Mouse (Mus musculus): ENCODE measurements around the gene Med16. TPM values are rescaled to one million over a fixed set of nuclear protein-coding genes. Genes with fewer than 3 reads are reported as not detected.
A peak's percentile ranks its signal among the peaks of the same experiment; 100 is the strongest.

The Med16 gene
- total and polyA plus RNA-seq, 3 experiments = 10.4 to 49.4 (median 12.0) TPM

- TF ChIP-seq GATA1 (IDR thresholded peaks at IDR 0.05; ENCODE audit: borderline replicate concordance, low read length) (no peak), GATA2 (IDR thresholded peaks at IDR 0.05; ENCODE audit: borderline replicate concordance, low read depth, low read length) (no peak)
- Histone ChIP-seq H3K36me3 (replicated peaks) (peaks cover 89% of the 10 kb centered on the region), H3K4me3 (ENCODE audit: low read depth, low read length) (no peak overlapping the region), H3K9me3 (replicated peaks) (no peaks in the 10 kb centered on the region), H3K4me1 (ENCODE audit: insufficient read depth, low read depth, low read length) (peaks cover 50% of the 10 kb centered on the region), H3K27me3 (ENCODE audit: insufficient read depth, low read length) (no peaks in the 10 kb centered on the region)
- ATAC-seq (ENCODE audit: extremely low read depth, insufficient number of reproducible peaks, low FRiP score, poor library complexity, severe bottlenecking) (no peak), DNase-seq (ENCODE audit: low spot score) (no peak)
These were observed 41.1 kb upstream of the Med16 start for GRCm38 (mm10) chr10:79949873-79950272.

DNA sequence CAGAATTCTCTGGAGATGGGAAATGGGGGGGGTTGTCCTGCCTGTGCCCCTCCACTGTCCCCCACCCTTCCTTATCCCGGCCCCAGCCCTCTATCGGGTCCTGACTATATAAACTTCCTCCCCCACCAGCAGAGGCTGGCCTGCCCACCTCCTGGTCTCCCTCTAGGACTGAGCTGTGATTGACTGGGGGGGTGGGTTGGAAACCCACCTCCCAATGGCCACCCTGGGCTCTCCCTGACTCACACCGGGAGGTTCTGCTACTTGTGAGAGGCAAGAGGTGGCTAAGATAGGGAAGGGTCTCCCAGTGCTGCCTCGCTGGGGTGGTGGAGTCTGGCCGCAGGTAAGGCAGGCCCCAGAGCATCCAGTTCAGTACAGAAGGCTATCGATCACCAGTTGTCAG lies 38.8 kb upstream of the Med16 start:
- Histone ChIP-seq H3K27me3 (ENCODE audit: insufficient read depth, low read length) (no peaks in the 10 kb centered on the region), H3K9me3 (replicated peaks) (no peaks in the 10 kb centered on the region), H3K4me1 (ENCODE audit: insufficient read depth, low read depth, low read length) (peaks cover 64% of the 10 kb centered on the region), H3K4me3 (ENCODE audit: low read depth, low read length) (no peak overlapping the region), H3K36me3 (replicated peaks) (peaks cover 95% of the 10 kb centered on the region)
- no peak for DNase-seq (ENCODE audit: low spot score)
- TF ChIP-seq GATA1 (IDR thresholded peaks at IDR 0.05; ENCODE audit: borderline replicate concordance, low read length) (no peak), TAL1 (conservative IDR thresholded peaks at IDR 0.05; ENCODE audit: low read depth, low read length) (no peak)
- ATAC-seq (ENCODE audit: extremely low read depth, insufficient number of reproducible peaks, low FRiP score, poor library complexity, severe bottlenecking) = no peak

- no peaks in the 10 kb centered on the region for H3K9me3 ChIP-seq (replicated peaks)
- H3K36me3 ChIP-seq (replicated peaks) = peaks cover 98% of the 10 kb centered on the region
- ATAC-seq (ENCODE audit: extremely low read depth, insufficient number of reproducible peaks, low FRiP score, poor library complexity, severe bottlenecking) (peak; percentile 52; the same call in 1 of the 2 replicates), DNase-seq (ENCODE audit: low spot score) (peak; percentile 65)
- TF ChIP-seq CTCF (IDR thresholded peaks at IDR 0.05; ENCODE audit: low read depth, low read length) (no peak), GATA2 (IDR thresholded peaks at IDR 0.05; ENCODE audit: borderline replicate concordance, low read depth, low read length) (no peak), GATA1 (IDR thresholded peaks at IDR 0.05; ENCODE audit: borderline replicate concordance, low read length) (no peak), TAL1 (conservative IDR thresholded peaks at IDR 0.05; ENCODE audit: low read depth, low read length) (no peak), POLR2AphosphoS5 (IDR thresholded peaks at IDR 0.05; ENCODE audit: insufficient replicate concordance, low read depth, low read length) (no peak)
- peak overlapping the region; percentile 62; the same call in 1 of the 2 replicates for H3K4me3 ChIP-seq (ENCODE audit: low read depth, low read length)
- peaks cover 71% of the 10 kb centered on the region for H3K4me1 ChIP-seq (ENCODE audit: insufficient read depth, low read depth, low read length)
- H3K27me3 ChIP-seq (ENCODE audit: insufficient read depth, low read length) = no peaks in the 10 kb centered on the region
These were observed 38.1 kb upstream of the Med16 start for GRCm38 (mm10) chr10:79946752-79947322.

DNA sequence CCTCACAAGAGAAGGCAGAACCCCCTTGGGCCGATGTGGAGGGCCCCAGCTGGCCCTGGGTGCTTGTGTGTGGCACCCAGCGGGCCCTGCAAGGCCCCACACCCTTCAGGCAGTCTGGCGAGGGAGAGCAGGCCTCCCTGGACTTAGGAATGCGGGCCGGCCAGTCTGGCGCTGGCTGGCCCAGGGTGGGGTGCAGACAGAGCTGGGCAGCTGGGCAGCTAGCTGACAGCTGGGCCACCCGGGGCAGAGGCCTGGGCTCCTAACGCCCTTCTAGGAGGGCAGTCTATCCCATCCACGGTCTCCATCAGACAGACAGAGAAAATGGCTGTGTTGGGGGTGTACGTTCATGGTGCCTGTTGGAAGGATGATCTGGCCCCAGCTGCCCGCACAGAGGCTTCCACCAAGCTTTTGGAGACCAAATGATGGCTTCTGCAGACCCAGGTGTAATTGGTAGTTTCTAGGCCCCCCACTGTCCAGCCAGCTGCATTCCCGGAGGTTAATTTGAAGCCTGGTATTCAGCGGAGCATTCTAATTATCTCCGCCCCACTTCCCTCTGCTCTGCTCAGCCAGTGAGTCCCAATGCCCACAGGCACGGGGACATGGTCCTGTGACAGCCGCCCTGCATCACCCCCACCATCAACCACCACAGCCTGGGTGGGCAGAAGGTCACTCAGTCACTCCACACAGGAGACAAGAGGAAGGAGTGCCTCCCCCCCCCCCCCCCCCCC lies 36.9 kb upstream of the Med16 start:
- H3K4me3 ChIP-seq (ENCODE audit: low read depth, low read length) = peak overlapping the region; percentile 62; the same call in 1 of the 2 replicates
- peaks cover 98% of the 10 kb centered on the region for H3K36me3 ChIP-seq (replicated peaks)
- TF ChIP-seq CTCF (IDR thresholded peaks at IDR 0.05; ENCODE audit: low read depth, low read length) (no peak), TAL1 (conservative IDR thresholded peaks at IDR 0.05; ENCODE audit: low read depth, low read length) (no peak)
- DNase-seq (ENCODE audit: low spot score) (peak; percentile 45), ATAC-seq (ENCODE audit: extremely low read depth, insufficient number of reproducible peaks, low FRiP score, poor library complexity, severe bottlenecking) (0 out of 2 replicates have a peak, but pooled peaks have one; percentile 18)
- no peaks in the 10 kb centered on the region for H3K9me3 ChIP-seq (replicated peaks)
- peaks cover 82% of the 10 kb centered on the region for H3K4me1 ChIP-seq (ENCODE audit: insufficient read depth, low read depth, low read length)
- H3K27me3 ChIP-seq (ENCODE audit: insufficient read depth, low read length) = no peaks in the 10 kb centered on the region

DNA sequence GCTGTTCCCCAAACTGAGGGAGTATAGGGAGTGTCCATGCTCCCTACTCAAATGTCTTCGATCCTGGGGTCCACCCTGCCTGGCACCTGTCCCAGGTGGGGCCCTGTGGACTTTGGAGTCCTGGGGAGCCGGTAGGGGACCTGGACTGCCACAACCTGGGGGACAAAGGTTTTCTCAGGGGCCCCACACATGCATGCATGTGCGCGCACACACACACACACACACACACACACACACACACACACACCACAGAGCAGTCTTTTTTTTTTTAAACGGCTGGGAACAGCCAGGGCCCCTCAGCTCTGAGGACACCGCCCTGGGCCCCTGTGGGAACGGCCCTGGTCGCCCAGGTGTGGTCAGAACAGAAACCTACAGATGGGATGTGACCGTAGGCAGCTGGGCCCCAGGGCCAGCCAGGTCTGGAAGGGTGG lies 34.8 kb upstream of the Med16 start:
- ATAC-seq (ENCODE audit: extremely low read depth, insufficient number of reproducible peaks, low FRiP score, poor library complexity, severe bottlenecking) = no peak
- no peak for DNase-seq (ENCODE audit: low spot score)
- H3K4me3 ChIP-seq (ENCODE audit: low read depth, low read length) = peak overlapping the region; percentile 48; the same call in 1 of the 2 replicates
- TF ChIP-seq POLR2AphosphoS5 (IDR thresholded peaks at IDR 0.05; ENCODE audit: insufficient replicate concordance, low read depth, low read length) = no peak
- no peak for TF ChIP-seq GATA1 (IDR thresholded peaks at IDR 0.05; ENCODE audit: borderline replicate concordance, low read length)
- no peak for TF ChIP-seq GATA2 (IDR thresholded peaks at IDR 0.05; ENCODE audit: borderline replicate concordance, low read depth, low read length)
- no peak for TF ChIP-seq TAL1 (conservative IDR thresholded peaks at IDR 0.05; ENCODE audit: low read depth, low read length)
- no peak for TF ChIP-seq CTCF (IDR thresholded peaks at IDR 0.05; ENCODE audit: low read depth, low read length)
- H3K36me3 ChIP-seq (replicated peaks) = peaks cover 98% of the 10 kb centered on the region
- H3K4me1 ChIP-seq (ENCODE audit: insufficient read depth, low read depth, low read length) = peaks cover 96% of the 10 kb centered on the region
- no peaks in the 10 kb centered on the region for H3K9me3 ChIP-seq (replicated peaks)
- H3K27me3 ChIP-seq (ENCODE audit: insufficient read depth, low read length) = no peaks in the 10 kb centered on the region

- DNase-seq (ENCODE audit: low spot score) (no peak), ATAC-seq (ENCODE audit: extremely low read depth, insufficient number of reproducible peaks, low FRiP score, poor library complexity, severe bottlenecking) (no peak)
- Histone ChIP-seq H3K36me3 (replicated peaks) (peaks cover 100% of the 10 kb centered on the region), H3K4me3 (ENCODE audit: low read depth, low read length) (peak overlapping the region; percentile 48; the same call in 1 of the 2 replicates), H3K9me3 (replicated peaks) (no peaks in the 10 kb centered on the region), H3K27me3 (ENCODE audit: insufficient read depth, low read length) (no peaks in the 10 kb centered on the region), H3K4me1 (ENCODE audit: insufficient read depth, low read depth, low read length) (peaks cover 98% of the 10 kb centered on the region)
- TF ChIP-seq POLR2AphosphoS5 (IDR thresholded peaks at IDR 0.05; ENCODE audit: insufficient replicate concordance, low read depth, low read length) = no peak
- TF ChIP-seq GATA1 (IDR thresholded peaks at IDR 0.05; ENCODE audit: borderline replicate concordance, low read length) = no peak
- TF ChIP-seq TAL1 (conservative IDR thresholded peaks at IDR 0.05; ENCODE audit: low read depth, low read length) = no peak
- no peak for TF ChIP-seq CTCF (IDR thresholded peaks at IDR 0.05; ENCODE audit: low read depth, low read length)
- TF ChIP-seq GATA2 (IDR thresholded peaks at IDR 0.05; ENCODE audit: borderline replicate concordance, low read depth, low read length) = no peak
These were observed 34.3 kb upstream of the Med16 start for GRCm38 (mm10) chr10:79942988-79943387.
